Mouse (Mus musculus) liver, adult 2 months (tissue): Measurements from ENCODE around the gene F3. TPM values are rescaled to one million over a fixed set of nuclear protein-coding genes. Genes with fewer than 3 reads are reported as not detected.

Experiments used
- DNase-seq: peaks from one replicate; pipeline ENCODE4 v3.0.0-alpha.2; 2011; ENCODE audit warnings: low read depth, low spot score; ENCODE audit errors: extremely low read depth
- H3K27ac ChIP-seq: fragments of 200-500 bp; replicated peaks from 2 replicates; pipeline ENCODE4 v1.5.1; 2012; ENCODE audit warnings: low read depth, mild to moderate bottlenecking, control low read depth, inconsistent platforms, low read length; ENCODE audit not compliant: insufficient read depth
- H3K27me3 ChIP-seq: fragments of 200-500 bp; 2 replicates; pipeline ENCODE4 v1.6.1; 2012; ENCODE audit warnings: mild to moderate bottlenecking, moderate library complexity, low read length, inconsistent platforms; ENCODE audit not compliant: control insufficient read depth, insufficient read depth
- H3K36me3 ChIP-seq: fragments of 200-500 bp; 2 replicates; pipeline ENCODE4 v1.6.1; 2012; ENCODE audit warnings: low read length, inconsistent platforms; ENCODE audit not compliant: control insufficient read depth, insufficient read depth
- H3K4me1 ChIP-seq: fragments of 200-500 bp; 2 replicates; pipeline ENCODE4 v1.6.1; 2011; ENCODE audit warnings: low read length; ENCODE audit not compliant: control insufficient read depth, insufficient read depth
- H3K4me3 ChIP-seq: fragments of 200-500 bp; 2 replicates; pipeline ENCODE4 v1.5.1; 2011; ENCODE audit warnings: low read depth, mild to moderate bottlenecking, control low read depth, low read length, moderate library complexity; ENCODE audit not compliant: insufficient read depth
- H3K79me2 ChIP-seq: fragments of 200-500 bp; 2 replicates; pipeline ENCODE4 v1.6.1; 2012; ENCODE audit warnings: inconsistent platforms, mild to moderate bottlenecking, low read length, moderate library complexity; ENCODE audit not compliant: control insufficient read depth, insufficient read depth
- H3K9ac ChIP-seq: fragments of 200-500 bp; 2 replicates; pipeline ENCODE4 v1.6.1; 2012; ENCODE audit warnings: low read depth, mild to moderate bottlenecking, control low read depth, inconsistent platforms, low read length
- CTCF ChIP-seq: fragments of 200-500 bp; IDR thresholded peaks from 2 replicates; pipeline ENCODE4 v1.5.1; 2011; ENCODE audit warnings: low read depth, low read length, control low read depth
- POLR2A ChIP-seq: fragments of 200-500 bp; IDR thresholded peaks from 2 replicates; pipeline ENCODE4 v1.6.1; 2011; ENCODE audit warnings: low read length, control low read depth; ENCODE audit not compliant: insufficient read depth; ENCODE audit errors: extremely low read depth
- WGBS: fragments of 180-500 bp; shearing (Covaris S2); methylation state at CpG from one replicate; pipeline ENCODE4 v1.1.7; 2018; 5-methylcytosine and 5-hydroxymethylcytosine counted together
- polyA plus RNA-seq: library from polyadenylated mRNA; depleted of rRNA; stranded (reverse); fragments of >200 nt; gene quantifications from 2 replicates; pipeline ENCODE4 v1.2.3, GENCODE M21; 2012
- total RNA-seq: library from RNA; depleted of rRNA; stranded (reverse); fragments of >200 nt; gene quantifications from 2 replicates; pipeline ENCODE4 v1.2.3, GENCODE M21; 2014

F3 gene
- total and polyA plus RNA-seq, 2 experiments: 2.3 to 6.4 TPM

DNA sequence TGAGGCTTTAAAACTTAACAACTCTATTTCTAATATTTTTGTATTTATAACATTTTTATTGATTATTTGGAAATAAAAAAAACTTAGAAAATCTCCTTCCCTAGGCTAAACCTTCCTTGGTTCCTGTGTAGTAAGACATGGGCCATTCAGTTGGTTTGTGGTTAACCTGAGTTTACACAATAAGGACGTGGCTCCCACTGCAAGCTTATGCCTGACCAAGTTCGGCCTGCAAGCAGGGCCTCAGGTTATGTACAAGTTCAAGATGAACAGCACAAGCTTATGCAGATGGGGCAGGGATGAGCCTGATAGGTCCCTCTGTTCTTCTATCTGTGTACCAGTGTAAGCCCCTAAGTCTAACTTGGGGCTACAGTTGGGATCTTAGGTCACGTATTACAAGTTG, 33.6 kb upstream of the F3 start:
- H3K4me3 ChIP-seq: no peak overlapping the region
- no peak overlapping the region for H3K27ac ChIP-seq
- WGBS: 96% methylated on average over 3 of the region's 3 CpGs
- no peak for TF ChIP-seq CTCF
- no peak for TF ChIP-seq POLR2A
- H3K9ac ChIP-seq: no peak overlapping the region
- no peaks in the 10 kb centered on the region for H3K79me2 ChIP-seq
- H3K36me3 ChIP-seq: no peaks in the 10 kb centered on the region
- no peaks in the 10 kb centered on the region for H3K27me3 ChIP-seq
- DNase-seq: no peak
- peaks cover 14% of the 10 kb centered on the region for H3K4me1 ChIP-seq

DNA sequence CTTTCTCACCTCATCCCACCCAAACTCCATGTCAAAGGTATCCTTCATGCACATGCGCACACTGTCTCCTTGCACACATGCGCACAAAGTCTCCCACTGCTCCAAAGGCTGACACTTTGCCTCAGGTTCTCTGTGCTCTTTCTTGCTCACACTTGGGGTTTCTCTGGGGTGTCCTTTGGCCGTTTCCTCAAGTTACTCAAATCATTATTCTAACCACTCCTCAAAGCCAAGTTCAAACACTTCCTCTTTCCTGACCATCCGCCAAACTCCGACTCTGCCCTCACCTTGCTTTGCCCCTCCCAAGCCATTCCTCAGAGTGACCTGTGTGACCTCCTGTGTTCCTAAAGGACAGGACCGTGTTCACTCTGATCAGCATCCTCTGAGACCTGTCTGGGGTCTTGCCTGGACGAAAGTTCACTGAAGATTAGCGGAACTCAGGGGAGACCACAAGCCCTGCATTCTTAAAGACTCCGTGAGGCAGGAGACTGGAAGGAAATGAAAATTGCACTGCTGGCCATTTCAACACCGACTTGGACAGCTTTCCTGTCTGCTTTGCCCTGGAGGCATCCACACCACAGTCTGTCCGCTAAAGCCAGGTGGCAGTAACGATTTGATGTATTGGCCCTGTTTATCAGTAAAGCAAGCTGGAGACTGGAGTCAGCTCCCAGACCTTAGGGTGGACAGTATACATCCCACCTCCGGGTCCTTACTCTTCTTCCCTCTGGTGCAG, 30.2 kb upstream of the F3 start:
- TF ChIP-seq CTCF (peak; percentile 26; the same call in 1 of the 2 replicates), POLR2A (no peak)
- Histone ChIP-seq H3K4me1 (peaks cover 2% of the 10 kb centered on the region; the same call in 1 of the 2 replicates), H3K27me3 (no peaks in the 10 kb centered on the region), H3K4me3 (no peak overlapping the region), H3K36me3 (no peaks in the 10 kb centered on the region), H3K27ac (0 out of 2 replicates have a peak overlapping the region, but pooled peaks have one; percentile 12), H3K79me2 (no peaks in the 10 kb centered on the region), H3K9ac (no peak overlapping the region)
- 64% methylated on average over 13 of the region's 13 CpGs for WGBS
- DNase-seq: peak; percentile 63

DNA sequence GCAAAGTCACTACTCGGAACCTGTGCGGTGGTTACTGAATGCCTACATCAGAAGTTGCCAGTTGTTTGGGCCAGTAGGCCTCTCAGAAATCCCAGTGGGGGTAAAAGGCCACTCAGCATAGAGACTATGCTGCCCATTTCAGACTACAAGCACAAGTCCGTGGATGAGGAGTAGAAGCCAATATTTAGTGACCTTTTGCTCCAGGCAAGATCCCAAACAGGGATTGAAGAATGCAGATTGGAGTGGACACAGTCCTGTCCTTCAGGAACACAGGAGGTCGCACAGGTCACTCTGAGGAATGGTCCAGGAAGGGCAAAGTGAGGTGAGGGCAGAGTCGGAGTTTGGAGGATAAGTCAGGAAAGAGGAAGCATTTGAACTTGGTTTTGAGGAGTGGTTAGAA, 29.6 kb upstream of the F3 start:
- no peak overlapping the region for H3K9ac ChIP-seq
- H3K4me3 ChIP-seq: no peak overlapping the region
- WGBS: 50% methylated on average over 5 of the region's 5 CpGs
- H3K36me3 ChIP-seq: no peaks in the 10 kb centered on the region
- H3K27ac ChIP-seq: 0 out of 2 replicates have a peak overlapping the region, but pooled peaks have one; percentile 12
- no peaks in the 10 kb centered on the region for H3K27me3 ChIP-seq
- TF ChIP-seq CTCF (no peak), POLR2A (no peak)
- H3K4me1 ChIP-seq: peaks cover 2% of the 10 kb centered on the region; the same call in 1 of the 2 replicates
- peak; percentile 67 for DNase-seq
- no peaks in the 10 kb centered on the region for H3K79me2 ChIP-seq

DNA sequence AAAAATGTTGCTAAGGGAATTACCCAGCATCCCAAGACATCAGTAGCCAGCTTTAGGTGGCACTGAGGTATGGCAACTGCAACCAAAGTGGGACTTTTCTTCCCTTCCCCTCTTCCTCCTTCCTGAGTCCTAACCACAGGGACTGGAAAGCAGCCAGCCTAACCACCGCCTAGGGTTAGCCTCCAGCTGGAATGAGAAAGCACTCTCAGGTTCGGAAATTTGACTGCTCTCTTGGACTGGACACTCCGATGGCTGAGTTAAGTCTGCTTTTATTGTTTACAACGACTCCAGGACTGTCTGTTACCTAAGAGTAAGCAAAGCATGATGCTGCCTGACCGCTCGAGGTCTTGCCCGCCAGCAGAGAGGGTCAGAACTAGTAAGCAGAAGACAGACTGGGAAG, 26.2 kb upstream of the F3 start:
- peak; percentile 47 for DNase-seq
- WGBS: 69% methylated on average over 7 of the region's 7 CpGs
- Histone ChIP-seq H3K36me3 (no peaks in the 10 kb centered on the region), H3K9ac (no peak overlapping the region), H3K4me1 (peaks cover 4% of the 10 kb centered on the region; the same call in 1 of the 2 replicates), H3K79me2 (no peaks in the 10 kb centered on the region), H3K27ac (no peak overlapping the region), H3K27me3 (no peaks in the 10 kb centered on the region), H3K4me3 (no peak overlapping the region)
- no peak for TF ChIP-seq POLR2A
- TF ChIP-seq CTCF: no peak

DNA sequence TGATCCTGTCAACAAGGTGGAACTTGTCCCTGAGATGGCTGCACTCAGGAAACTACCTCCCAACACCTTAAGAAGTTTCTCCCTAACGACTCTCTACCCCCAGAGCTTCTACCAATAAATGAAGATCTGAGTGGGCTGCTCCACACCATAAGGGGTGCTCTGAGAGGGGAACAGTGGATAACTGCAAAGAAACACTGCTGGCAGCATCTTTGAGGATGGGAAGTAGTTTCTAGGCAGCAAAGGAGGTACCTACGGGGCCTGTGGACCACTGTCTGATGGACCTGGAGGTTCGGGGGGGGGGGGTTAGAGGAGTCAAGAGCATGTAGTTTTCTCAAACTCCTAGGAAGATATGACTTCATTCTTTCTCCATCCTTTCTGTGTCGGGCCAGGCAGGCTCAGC, 23.9 kb upstream of the F3 start:
- Histone ChIP-seq H3K4me3 (no peak overlapping the region), H3K36me3 (no peaks in the 10 kb centered on the region), H3K79me2 (no peaks in the 10 kb centered on the region), H3K4me1 (peaks cover 2% of the 10 kb centered on the region; the same call in 1 of the 2 replicates), H3K27ac (no peak overlapping the region), H3K9ac (no peak overlapping the region), H3K27me3 (no peaks in the 10 kb centered on the region)
- no peak for DNase-seq
- TF ChIP-seq POLR2A: no peak
- TF ChIP-seq CTCF: no peak
- 85% methylated on average over 4 of the region's 4 CpGs for WGBS

DNA sequence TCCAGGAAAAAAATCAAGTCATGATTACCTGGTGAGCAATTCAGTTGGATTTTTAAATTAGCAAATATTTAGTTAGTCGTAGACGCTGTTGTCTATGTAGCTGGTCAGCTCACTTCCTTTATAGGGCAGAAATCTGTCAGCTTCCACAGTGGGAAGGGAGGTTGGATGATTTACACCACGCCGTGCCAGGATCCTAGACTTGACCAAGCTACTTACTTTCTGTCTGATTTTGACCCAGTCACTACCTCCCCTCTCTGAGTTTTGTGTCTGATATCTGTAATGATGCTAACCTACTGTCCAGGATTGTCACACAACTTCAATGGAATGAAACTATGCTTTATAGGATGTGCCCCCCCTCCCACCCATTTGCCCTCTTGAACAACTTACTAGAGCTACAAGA, 23.5 kb upstream of the F3 start:
- TF ChIP-seq POLR2A: no peak
- TF ChIP-seq CTCF: no peak
- Histone ChIP-seq H3K27me3 (no peaks in the 10 kb centered on the region), H3K79me2 (no peaks in the 10 kb centered on the region), H3K27ac (no peak overlapping the region), H3K9ac (no peak overlapping the region), H3K4me1 (peaks cover 2% of the 10 kb centered on the region; the same call in 1 of the 2 replicates), H3K36me3 (no peaks in the 10 kb centered on the region), H3K4me3 (no peak overlapping the region)
- 89% methylated on average over 4 of the region's 4 CpGs for WGBS
- DNase-seq: no peak
